Mouse (Mus musculus) neural tube, embryonic 11.5 days (tissue): Measurements from ENCODE around the gene N4bp2l2. TPM values are rescaled to one million over a fixed set of nuclear protein-coding genes. Genes with fewer than 3 reads are reported as not detected.
"Not testable (repeated sequence)": the region's sequence is repeated elsewhere in the genome, so short reads cannot be mapped to it uniquely, and the experiment has no call there.

Experiments used
- ATAC-seq: fragments of 200-750 bp; cut with Nextera tagmentation; 2 replicates; pipeline ENCODE4 v1.8.0; 2017; ENCODE audit warnings: moderate number of reproducible peaks, mild to moderate bottlenecking, moderate TSS enrichment, moderate library complexity; ENCODE audit not compliant: insufficient read depth, low FRiP score, low TSS enrichment
- DNase-seq: peaks from one replicate; pipeline ENCODE4 v3.0.0-alpha.2; 2015; ENCODE audit warnings: low spot score
- H3K27ac ChIP-seq: fragments of 300-500 bp; sonication (generic); 2 replicates; pipeline ENCODE4 v1.5.1; 2014; ENCODE audit warnings: low read depth, mild to moderate bottlenecking, low read length
- H3K27me3 ChIP-seq: fragments of 300-500 bp; sonication (generic); 2 replicates; pipeline ENCODE4 v1.6.1; 2014; ENCODE audit warnings: mild to moderate bottlenecking, low read length, mixed read lengths; ENCODE audit not compliant: control insufficient read depth, insufficient read depth
- H3K36me3 ChIP-seq: fragments of 300-500 bp; sonication (generic); 2 replicates; pipeline ENCODE4 v1.6.1; 2014; ENCODE audit warnings: mild to moderate bottlenecking, low read length, moderate library complexity, mixed read lengths; ENCODE audit not compliant: control insufficient read depth, insufficient read depth
- H3K4me1 ChIP-seq: fragments of 300-500 bp; sonication (generic); 2 replicates; pipeline ENCODE4 v1.6.1; 2014; ENCODE audit warnings: low read length, mixed read lengths; ENCODE audit not compliant: control insufficient read depth, insufficient read depth
- H3K4me2 ChIP-seq: fragments of 300-500 bp; sonication (generic); 2 replicates; pipeline ENCODE4 v1.6.1; 2014; ENCODE audit warnings: low read depth, mild to moderate bottlenecking, moderate library complexity
- H3K4me3 ChIP-seq: fragments of 300-500 bp; sonication (generic); 2 replicates; pipeline ENCODE4 v1.5.1; 2014; ENCODE audit warnings: low read depth, low read length
- H3K9ac ChIP-seq: fragments of 300-500 bp; sonication (generic); 2 replicates; pipeline ENCODE4 v1.6.1; 2014; ENCODE audit warnings: mild to moderate bottlenecking, low read length
- H3K9me3 ChIP-seq: fragments of 300-500 bp; sonication (generic); 2 replicates; pipeline ENCODE4 v1.6.1; 2016; ENCODE audit warnings: low read length; ENCODE audit not compliant: control insufficient read depth
- WGBS: fragments of 180-500 bp; shearing (Covaris S2); extraction: QIAGEN DNeasy Blood & Tissue Kit; methylation state at CpG from one replicate; pipeline ENCODE4 v1.1.7; 2014; 5-methylcytosine and 5-hydroxymethylcytosine counted together
- polyA plus RNA-seq: library from polyadenylated mRNA; unstranded; fragments of >200 nt; fragmentation: Nextera tagmentation; extraction: Ambion mirVana; gene quantifications from 2 replicates; pipeline ENCODE4 v1.2.1, GENCODE M21; 2014

Gene N4bp2l2
- polyA plus RNA-seq: 44.5 and 44.8 TPM in 2 replicates

DNA sequence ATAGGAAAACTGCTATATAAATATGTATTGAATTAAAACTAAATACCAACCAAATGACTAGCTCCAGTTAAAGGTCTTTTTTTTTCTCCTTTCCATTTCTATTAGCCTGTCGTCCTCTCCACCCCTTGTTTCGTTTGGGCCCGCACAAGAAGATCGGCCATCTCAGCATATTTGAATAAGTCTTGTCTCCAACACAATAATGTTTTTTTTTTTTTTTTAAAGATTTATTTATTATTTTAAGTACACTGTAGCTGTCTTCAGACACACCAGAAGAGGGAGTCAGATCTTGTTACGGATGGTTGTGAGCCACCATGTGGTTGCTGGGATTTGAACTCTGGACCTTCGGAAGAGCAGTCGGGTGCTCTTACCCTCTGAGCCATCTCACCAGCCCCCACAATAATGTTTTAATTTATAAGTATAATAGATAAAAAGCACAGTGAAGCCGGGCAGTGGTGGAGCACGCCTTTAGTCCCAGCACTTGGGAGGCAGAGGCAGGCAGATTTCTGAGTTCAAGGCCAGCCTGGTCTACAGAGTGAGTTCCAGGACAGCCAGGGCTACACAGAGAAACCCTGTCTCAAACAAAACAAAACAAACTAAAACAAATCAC, at the start of gene N4bp2l2:
N4bp2l2 (minus strand) TSS at position 51 of the 607 bp plus-strand sequence.
- H3K9ac ChIP-seq: peak within 1 kb of the TSS; percentile 94
- not testable (repeated sequence) for DNase-seq, H3K36me3 ChIP-seq, ATAC-seq, H3K4me1 ChIP-seq, H3K27me3 ChIP-seq, H3K9me3 ChIP-seq
- H3K4me3 ChIP-seq: peak within 1 kb of the TSS; percentile 97
- H3K27ac ChIP-seq: peak within 1 kb of the TSS; percentile 96
- H3K4me2 ChIP-seq: peak within 1 kb of the TSS; percentile 78
- 90% methylated on average over 8 of the region's 9 CpGs for WGBS

DNA sequence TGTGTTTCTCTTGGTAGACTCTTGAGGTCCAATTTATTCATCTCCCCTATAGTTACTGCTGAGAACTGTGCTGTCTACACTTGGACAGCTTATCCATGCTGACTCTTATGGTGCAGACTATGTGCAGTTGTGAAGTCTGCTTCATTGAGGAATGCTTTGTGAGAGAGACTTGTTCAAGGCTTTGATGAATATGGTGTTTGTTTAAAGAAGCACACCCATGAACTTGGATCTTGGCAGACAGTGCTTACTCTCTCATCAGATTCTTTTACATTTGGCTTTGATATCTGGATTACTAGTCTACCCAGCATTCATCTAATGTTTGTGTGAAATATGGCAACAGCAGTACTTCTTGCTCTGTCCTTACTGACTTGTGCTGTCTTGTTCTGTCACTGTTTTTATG, 47.4 kb upstream of the N4bp2l2 start:
- no peak for ATAC-seq

DNA sequence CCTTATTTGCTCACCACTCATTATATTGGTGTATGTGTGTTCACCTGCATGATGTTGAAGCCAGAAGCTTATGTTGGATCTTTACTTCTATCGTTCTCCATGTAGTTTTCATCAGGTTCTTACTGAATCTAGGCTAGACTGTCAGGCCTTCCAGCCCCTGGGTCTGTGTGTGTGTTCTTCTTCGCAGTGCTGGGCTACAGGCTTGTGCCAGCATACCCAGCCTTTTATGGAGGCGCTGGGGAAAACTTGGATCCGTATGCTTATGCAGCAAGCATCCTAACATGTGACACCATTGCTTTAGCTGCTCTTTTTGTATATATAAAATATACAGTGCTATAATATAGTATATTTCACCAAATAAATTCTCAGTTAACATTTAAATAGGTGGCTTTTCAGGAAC, 45.5 kb upstream of the N4bp2l2 start:
- Histone ChIP-seq H3K4me3 (no peak overlapping the region), H3K27ac (no peak overlapping the region), H3K9ac (no peak overlapping the region), H3K36me3 (no peaks in the 10 kb centered on the region), H3K27me3 (no peaks in the 10 kb centered on the region), H3K4me1 (no peaks in the 10 kb centered on the region), H3K4me2 (no peak overlapping the region), H3K9me3 (no peaks in the 10 kb centered on the region)
- 97% methylated on average over 4 of the region's 4 CpGs for WGBS
- ATAC-seq (no peak), DNase-seq (no peak)

More for the DNA sequence above, 47.4 kb upstream of the N4bp2l2 start:
- no peak overlapping the region for H3K9ac ChIP-seq
- no peaks in the 10 kb centered on the region for H3K36me3 ChIP-seq
- no peaks in the 10 kb centered on the region for H3K4me1 ChIP-seq
- no peaks in the 10 kb centered on the region for H3K9me3 ChIP-seq
- no peaks in the 10 kb centered on the region for H3K27me3 ChIP-seq
- no peak overlapping the region for H3K4me3 ChIP-seq
- no peak for DNase-seq
- H3K4me2 ChIP-seq: no peak overlapping the region
- no peak overlapping the region for H3K27ac ChIP-seq

DNA sequence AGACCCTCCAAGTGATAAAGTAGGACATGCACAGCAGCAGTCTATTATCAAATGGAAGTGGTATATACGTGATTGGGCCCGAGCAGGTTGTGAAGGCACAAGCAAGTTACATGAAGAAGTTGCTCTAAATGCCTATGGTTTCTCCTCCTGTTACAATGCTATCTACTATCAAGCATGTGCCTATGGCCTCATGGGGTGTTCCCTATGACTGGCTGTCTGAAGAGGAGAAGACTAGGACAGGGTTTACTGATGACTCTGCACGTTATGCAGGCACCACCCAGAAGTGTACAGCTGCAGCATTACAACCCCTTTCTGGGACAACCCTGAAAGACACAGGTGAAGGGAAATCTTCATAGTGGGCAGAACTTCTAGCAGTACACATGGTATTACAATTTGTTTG, 41.2 kb upstream of the N4bp2l2 start:
- not testable (repeated sequence) for H3K36me3 ChIP-seq, DNase-seq, H3K4me1 ChIP-seq, H3K4me3 ChIP-seq, H3K9me3 ChIP-seq, H3K27ac ChIP-seq, H3K9ac ChIP-seq, H3K27me3 ChIP-seq, ATAC-seq, H3K4me2 ChIP-seq
- whole genome bisulfite sequencing: 92% methylated on average over 3 of the region's 3 CpGs

DNA sequence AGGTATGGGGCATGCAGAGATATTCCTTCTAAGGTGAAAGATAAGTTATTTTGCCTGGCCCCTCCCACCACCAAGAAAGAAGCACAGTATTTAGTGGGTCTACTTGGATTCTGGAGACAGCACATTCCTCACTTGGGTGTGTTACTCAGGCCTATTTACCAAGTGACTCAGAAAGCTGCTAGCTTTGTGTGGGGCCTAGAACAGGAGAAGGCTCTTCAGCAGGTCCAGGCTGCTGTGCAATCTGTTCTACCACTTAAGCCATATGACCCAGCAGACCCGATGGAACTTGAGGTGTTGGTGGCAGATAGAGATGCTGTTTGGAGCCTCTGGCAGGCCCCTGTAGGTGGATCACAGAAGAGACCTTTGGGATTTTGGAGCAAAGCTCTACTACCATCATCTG, 40.7 kb upstream of the N4bp2l2 start:
- WGBS: 95% methylated on average over 1 of the region's 1 CpGs
- not testable (repeated sequence) for ATAC-seq, H3K36me3 ChIP-seq, H3K9me3 ChIP-seq, H3K4me2 ChIP-seq, H3K4me3 ChIP-seq, DNase-seq, H3K27me3 ChIP-seq, H3K27ac ChIP-seq, H3K4me1 ChIP-seq, H3K9ac ChIP-seq

DNA sequence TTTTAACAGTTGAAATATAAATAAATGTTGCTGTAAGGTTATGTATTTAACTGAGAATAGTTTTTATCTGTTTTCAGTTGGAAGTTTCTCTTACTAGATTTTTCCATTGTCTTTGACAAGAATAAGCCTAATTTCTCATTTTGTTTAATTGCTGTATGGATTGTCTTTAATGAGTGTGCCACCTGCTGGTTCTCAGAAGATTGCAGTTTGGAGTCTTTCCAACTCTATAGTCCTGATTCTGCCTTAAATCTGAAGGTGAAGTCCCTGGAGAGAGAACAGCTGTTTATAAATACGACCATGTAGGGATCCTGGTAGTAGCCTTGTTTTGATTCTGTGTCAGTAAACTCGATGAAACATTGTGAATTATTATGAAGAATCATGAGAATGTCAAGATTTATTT, 36.7 kb upstream of the N4bp2l2 start:
- no peak for DNase-seq
- Histone ChIP-seq H3K9ac (no peak overlapping the region), H3K27ac (no peak overlapping the region), H3K36me3 (no peaks in the 10 kb centered on the region), H3K4me2 (no peak overlapping the region), H3K4me1 (no peaks in the 10 kb centered on the region), H3K4me3 (no peak overlapping the region), H3K27me3 (no peaks in the 10 kb centered on the region), H3K9me3 (no peaks in the 10 kb centered on the region)
- no peak for ATAC-seq
- WGBS: 73% methylated on average over 2 of the region's 2 CpGs

DNA sequence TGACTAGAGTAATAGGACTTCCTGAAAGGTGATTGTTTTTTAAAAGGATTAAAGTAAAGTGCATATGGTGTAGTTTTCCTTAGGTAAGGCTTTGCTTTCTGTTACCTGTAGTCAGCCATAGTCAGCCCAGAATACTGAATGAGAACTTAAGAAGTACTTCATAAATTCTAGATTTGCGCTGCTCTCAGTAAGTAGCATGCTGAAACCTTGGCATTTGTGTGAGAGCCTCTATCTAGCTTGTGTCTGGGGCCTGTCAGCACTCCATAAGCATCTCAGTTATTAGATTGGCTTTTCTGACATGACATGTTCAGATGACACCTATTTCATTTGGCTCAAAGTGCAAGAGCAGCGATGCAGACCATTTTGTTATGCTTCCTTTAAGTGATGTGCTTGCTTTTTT, 27.3 kb upstream of the N4bp2l2 start:
- Histone ChIP-seq H3K27me3 (no peaks in the 10 kb centered on the region), H3K4me2 (no peak overlapping the region), H3K36me3 (peaks cover 3% of the 10 kb centered on the region; the same call in 1 of the 2 replicates), H3K27ac (no peak overlapping the region), H3K4me1 (no peaks in the 10 kb centered on the region), H3K9me3 (no peaks in the 10 kb centered on the region), H3K4me3 (no peak overlapping the region), H3K9ac (no peak overlapping the region)
- WGBS: 97% methylated on average over 2 of the region's 2 CpGs
- no peak for ATAC-seq
- DNase-seq: no peak

DNA sequence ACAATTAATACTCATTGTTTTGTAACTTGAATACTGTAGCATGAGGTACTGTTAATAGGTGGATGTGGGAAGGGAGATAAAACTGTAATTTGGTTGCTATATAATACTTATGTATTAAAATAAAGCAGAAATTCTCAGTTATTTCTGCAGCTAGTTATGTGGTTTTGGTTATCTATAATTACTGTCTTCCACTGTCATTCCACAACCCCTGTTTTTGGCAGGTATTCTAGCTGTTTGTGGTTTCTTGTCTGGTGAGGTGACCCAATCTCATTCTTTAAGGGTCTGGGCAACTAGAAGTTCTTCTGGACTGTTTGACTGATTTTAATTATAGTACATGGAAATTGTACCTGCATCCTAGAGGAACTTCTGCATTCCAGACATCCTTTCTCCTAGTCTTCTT, 24.7 kb upstream of the N4bp2l2 start:
- Histone ChIP-seq H3K27me3 (no peaks in the 10 kb centered on the region), H3K4me2 (no peak overlapping the region), H3K9me3 (no peaks in the 10 kb centered on the region), H3K4me1 (no peaks in the 10 kb centered on the region), H3K36me3 (peaks cover 3% of the 10 kb centered on the region; the same call in 1 of the 2 replicates), H3K27ac (no peak overlapping the region), H3K9ac (no peak overlapping the region), H3K4me3 (no peak overlapping the region)
- DNase-seq: no peak
- no peak for ATAC-seq

DNA sequence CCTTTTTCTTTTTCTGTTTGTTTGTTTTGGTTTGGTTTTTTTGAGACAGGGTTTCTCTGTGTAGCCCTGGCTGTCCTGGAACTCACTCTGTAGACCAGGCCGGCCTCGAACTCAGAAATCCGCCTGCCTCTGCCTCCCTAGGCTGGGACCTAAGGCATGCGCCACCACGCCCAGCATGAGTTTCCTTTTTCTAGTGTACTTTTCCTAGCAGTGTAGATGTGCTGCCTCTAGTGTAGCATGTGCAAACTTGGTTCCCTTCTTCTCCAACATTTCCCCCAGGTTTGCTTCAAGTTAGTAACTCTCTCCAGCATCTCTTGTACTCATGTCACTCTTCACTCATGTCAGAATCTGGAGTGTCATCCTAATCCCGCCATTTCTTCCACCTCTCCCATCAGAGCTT, 16.9 kb upstream of the N4bp2l2 start:
- WGBS: 95% methylated on average over 6 of the region's 6 CpGs
- DNase-seq, H3K4me1 ChIP-seq, H3K27ac ChIP-seq, H3K9me3 ChIP-seq, H3K9ac ChIP-seq, H3K4me3 ChIP-seq, H3K27me3 ChIP-seq, ATAC-seq, H3K4me2 ChIP-seq, H3K36me3 ChIP-seq: not testable (repeated sequence)
